Mouse (Mus musculus) liver, embryonic 13.5 days (tissue): ENCODE measurements around the gene Coro6. TPM values are rescaled to one million over a fixed set of nuclear protein-coding genes. Genes with fewer than 3 reads are reported as not detected.

Experiments used
- ATAC-seq: fragments of 200-750 bp; cut with Nextera tagmentation; 2 replicates; pipeline ENCODE4 v1.8.0; 2017; ENCODE audit warnings: low read depth, mild to moderate bottlenecking, moderate number of reproducible peaks, moderate library complexity
- DNase-seq: peaks from one replicate; pipeline ENCODE4 v3.0.0; 2022
- H3K27ac ChIP-seq: fragments of 300-500 bp; sonication (generic); 2 replicates; pipeline ENCODE4 v1.5.1; 2015; ENCODE audit warnings: moderate library complexity, mild to moderate bottlenecking, inconsistent platforms
- H3K27me3 ChIP-seq: fragments of 300-500 bp; sonication (generic); 2 replicates; pipeline ENCODE4 v1.6.1; 2015; ENCODE audit warnings: mild to moderate bottlenecking, inconsistent platforms
- H3K36me3 ChIP-seq: fragments of 300-500 bp; sonication (generic); 2 replicates; pipeline ENCODE4 v1.6.1; 2015; ENCODE audit warnings: mild to moderate bottlenecking, inconsistent platforms
- H3K4me1 ChIP-seq: fragments of 300-500 bp; sonication (generic); replicated peaks from 2 replicates; pipeline ENCODE4 v1.6.1; 2015; ENCODE audit warnings: inconsistent platforms
- H3K4me2 ChIP-seq: fragments of 300-500 bp; sonication (generic); 2 replicates; pipeline ENCODE4 v1.6.1; 2015; ENCODE audit warnings: inconsistent platforms, mild to moderate bottlenecking, moderate library complexity
- H3K4me3 ChIP-seq: fragments of 300-500 bp; sonication (generic); replicated peaks from 2 replicates; pipeline ENCODE4 v1.5.1; 2015; ENCODE audit warnings: mild to moderate bottlenecking, inconsistent platforms
- H3K9ac ChIP-seq: fragments of 300-500 bp; sonication (generic); 2 replicates; pipeline ENCODE4 v1.6.1; 2015; ENCODE audit warnings: mild to moderate bottlenecking, inconsistent platforms
- H3K9me3 ChIP-seq: fragments of 300-500 bp; sonication (generic); replicated peaks from 2 replicates; pipeline ENCODE4 v1.6.1; 2016; ENCODE audit warnings: inconsistent platforms
- WGBS: fragments of 180-500 bp; shearing (Covaris S2); methylation state at CpG from one replicate; pipeline ENCODE4 v1.1.7; 2015; ENCODE audit not compliant: insufficient replicate concordance; 5-methylcytosine and 5-hydroxymethylcytosine counted together
- polyA plus RNA-seq: library from polyadenylated mRNA; unstranded; fragments of >200 nt; fragmentation: Nextera tagmentation; extraction: Ambion mirVana; gene quantifications from 2 replicates; pipeline ENCODE4 v1.2.1, GENCODE M21; 2015

Gene Coro6
- polyA plus RNA-seq, 1 experiment from 2014 or later = 0.03 TPM

DNA sequence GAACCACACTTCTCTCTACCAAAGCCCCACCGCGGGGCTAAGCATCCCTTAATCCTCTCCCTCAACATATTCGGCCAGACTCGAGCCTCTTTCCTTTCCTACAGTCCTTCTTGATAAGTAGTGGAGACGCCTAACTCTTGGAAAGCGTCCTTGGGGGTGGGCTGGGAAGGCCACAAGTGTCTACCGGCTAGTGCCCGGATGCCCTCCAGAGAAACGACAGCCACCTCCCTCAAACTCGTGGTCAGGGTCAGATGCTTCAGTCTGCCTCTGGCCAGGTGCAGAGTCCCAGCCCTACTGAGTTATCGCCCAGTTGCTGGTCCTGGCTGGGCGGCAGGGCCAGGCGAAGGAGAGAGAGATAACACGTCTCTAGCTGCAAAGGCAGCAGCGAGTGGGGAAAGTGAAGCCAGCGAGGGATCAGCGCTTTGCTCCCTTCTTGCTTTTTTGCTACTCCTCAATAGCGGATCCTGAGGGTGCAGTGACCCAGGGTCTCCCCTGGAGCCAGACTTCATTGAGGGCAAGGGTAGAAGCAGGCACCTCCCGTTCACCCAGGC is 52.1 kb downstream of the Coro6 start:
- peak overlapping the region; percentile 98 for H3K4me2 ChIP-seq
- DNase-seq (peak; percentile 55), ATAC-seq (peak; percentile 52)
- H3K9ac ChIP-seq = peak overlapping the region; percentile 75
- H3K27me3 ChIP-seq = peaks cover 53% of the 10 kb centered on the region
- peak overlapping the region; percentile 77 for H3K4me3 ChIP-seq
- peak overlapping the region; percentile 79 for H3K27ac ChIP-seq
- no peaks in the 10 kb centered on the region for H3K36me3 ChIP-seq
- peaks cover 59% of the 10 kb centered on the region for H3K4me1 ChIP-seq
- H3K9me3 ChIP-seq = no peaks in the 10 kb centered on the region
- WGBS = 5% methylated on average over 19 of the region's 19 CpGs

DNA sequence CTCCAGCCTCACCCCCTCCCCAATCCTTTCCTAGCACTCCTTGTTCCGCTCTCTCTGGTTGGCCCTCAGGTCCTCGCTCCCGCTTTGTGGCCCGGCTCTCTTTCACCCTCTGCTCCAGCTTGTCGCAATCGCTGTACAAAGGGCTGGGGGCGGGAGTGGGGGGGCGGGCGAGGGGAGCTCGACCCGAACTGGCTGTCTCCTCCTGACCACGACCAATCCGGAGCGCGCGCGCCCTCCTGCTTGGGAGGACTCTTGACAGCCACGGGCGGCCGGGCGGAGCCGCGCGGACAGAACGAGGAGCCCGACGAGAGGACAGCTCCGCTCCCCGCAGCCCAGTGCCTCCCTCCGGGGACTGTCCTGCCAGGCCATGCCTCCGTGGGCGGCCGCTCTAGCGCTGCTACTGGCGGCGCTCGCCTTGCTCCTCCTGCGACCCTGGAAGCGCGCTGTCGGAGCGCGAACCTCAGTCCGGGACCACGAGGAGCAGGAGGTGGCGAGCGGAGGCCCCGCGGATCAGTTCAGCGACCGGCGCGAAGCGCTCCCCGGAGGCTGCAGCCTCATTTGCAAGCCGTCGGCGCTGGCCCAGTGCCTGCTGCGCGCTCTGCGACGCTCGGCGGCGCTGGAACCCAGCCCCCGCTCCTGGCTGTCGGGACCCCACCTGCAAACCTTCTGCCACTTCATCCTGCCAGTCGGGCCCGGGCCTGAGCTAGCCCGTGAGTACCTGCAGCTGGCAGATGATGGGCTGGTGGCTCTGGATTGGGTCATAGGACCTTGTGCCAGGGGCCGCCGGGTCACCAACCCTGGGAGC is 52.8 kb downstream of the Coro6 start, which contains the start of gene Abhd15:
Gene Abhd15 (plus strand): TSS at position 290 of the 805 bp plus-strand sequence.
- peaks cover 60% of the 10 kb centered on the region for H3K4me1 ChIP-seq
- peak; percentile 53 for ATAC-seq

DNA sequence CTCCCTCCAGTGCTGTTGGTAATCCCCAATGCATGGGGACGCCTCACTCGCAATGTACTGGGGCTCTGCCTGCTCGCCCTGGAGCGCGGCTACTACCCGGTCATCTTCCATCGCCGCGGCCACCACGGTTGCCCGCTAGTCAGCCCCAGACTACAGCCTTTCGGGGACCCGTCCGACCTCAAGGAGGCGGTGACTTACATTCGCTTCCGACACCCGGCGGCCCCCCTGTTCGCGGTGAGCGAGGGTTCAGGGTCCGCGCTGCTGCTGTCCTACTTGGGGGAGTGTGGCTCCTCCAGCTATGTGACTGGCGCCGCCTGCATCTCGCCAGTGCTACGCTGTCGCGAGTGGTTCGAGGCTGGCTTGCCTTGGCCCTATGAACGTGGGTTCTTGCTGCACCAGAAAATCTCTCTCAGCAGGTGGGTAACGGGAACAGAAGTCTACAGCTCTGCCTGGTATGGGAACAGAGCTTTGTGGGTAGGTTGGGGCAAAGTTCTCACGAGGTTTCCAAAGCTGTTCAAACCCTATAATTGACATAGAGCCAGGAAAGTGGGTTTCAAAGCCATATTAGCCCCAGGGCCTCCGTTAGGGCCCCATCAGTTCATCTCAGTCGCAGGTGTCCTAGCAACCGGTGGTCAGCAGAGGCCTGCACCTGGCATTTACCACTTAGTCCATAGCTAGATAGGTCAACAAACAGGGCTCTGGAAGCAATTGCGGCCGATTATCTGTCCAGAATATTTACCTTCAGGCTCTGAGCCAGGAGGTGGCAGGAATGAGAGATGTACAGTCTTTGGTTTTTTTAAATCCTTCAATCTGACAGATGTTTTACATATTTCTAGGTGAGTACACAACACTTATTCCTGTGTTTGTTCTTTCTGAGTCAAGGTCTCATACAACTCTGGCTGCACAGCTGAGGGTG is 53.7 kb downstream of the Coro6 start, which contains the start of gene Trp53i13:
Gene Trp53i13 (minus strand): TSS at position 344 of the 916 bp plus-strand sequence.
- ATAC-seq = no peak
- 10% methylated on average over 39 of the region's 39 CpGs for WGBS
- H3K9ac ChIP-seq = peak within 1 kb of the TSS; percentile 75
- H3K9me3 ChIP-seq = no peaks in the 10 kb centered on the region
- H3K4me1 ChIP-seq = peaks cover 64% of the 10 kb centered on the region
- peak within 1 kb of the TSS; percentile 62 for H3K27ac ChIP-seq
- no peak for DNase-seq
- peaks cover 55% of the 10 kb centered on the region for H3K27me3 ChIP-seq
- H3K4me2 ChIP-seq = peak within 1 kb of the TSS; percentile 98
- peak within 1 kb of the TSS; percentile 77 for H3K4me3 ChIP-seq
- no peaks in the 10 kb centered on the region for H3K36me3 ChIP-seq

More for the DNA sequence above, 52.8 kb downstream of the Coro6 start, which contains the start of gene Abhd15:
- H3K27me3 ChIP-seq = peaks cover 55% of the 10 kb centered on the region
- under 1% methylated on average over 72 of the region's 72 CpGs for WGBS
- peak within 1 kb of the TSS; percentile 98 for H3K4me2 ChIP-seq
- H3K36me3 ChIP-seq = no peaks in the 10 kb centered on the region
- peak within 1 kb of the TSS; percentile 77 for H3K4me3 ChIP-seq
- no peaks in the 10 kb centered on the region for H3K9me3 ChIP-seq
- peak within 1 kb of the TSS; percentile 79 for H3K27ac ChIP-seq
- DNase-seq = peak; percentile 51
- H3K9ac ChIP-seq = peak within 1 kb of the TSS; percentile 75

DNA sequence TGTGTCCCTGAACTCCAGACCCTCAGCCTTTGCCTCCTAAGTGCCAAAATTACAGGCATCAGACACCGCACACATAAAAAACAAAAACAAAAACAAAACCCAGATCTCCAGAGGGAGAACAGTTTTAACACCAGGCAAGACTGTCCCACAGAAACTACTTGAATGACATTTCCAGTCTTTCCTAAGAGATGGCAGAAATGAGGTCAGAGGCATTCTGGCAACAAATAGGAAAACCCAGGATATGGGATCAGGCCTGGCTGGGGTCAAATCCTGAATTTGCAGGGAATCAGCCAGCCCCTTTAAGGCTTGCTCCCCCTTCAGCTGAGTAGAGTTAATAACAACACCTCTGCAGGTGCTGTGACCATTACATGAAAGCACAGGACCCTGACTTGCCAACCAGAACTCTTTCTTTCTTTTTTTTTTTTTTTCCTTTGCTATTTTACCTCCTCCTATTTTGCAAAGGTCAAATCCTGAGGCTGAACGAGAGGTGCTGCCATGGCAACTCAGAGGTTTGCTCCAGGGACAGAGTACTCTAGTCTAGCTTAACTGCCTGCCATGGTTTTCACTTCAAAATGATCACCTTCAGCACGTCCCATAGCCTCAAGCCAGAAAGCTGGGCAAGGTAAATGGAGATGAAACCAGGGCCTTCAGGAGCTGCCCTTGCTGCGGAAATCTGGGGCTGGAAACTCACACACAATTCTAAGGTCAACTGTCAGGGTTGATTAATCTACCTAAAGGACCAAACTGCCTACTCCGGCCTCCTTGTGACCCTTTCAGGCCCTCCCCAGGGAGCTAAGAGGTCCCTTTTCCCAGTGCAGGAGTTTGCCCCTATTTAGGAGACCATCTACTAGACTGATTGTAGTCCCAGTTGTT is 54.6 kb downstream of the Coro6 start:
- Histone ChIP-seq H3K4me3 (peak overlapping the region; percentile 77; the same call in 1 of the 2 replicates), H3K27ac (no peak overlapping the region), H3K27me3 (peaks cover 55% of the 10 kb centered on the region), H3K9me3 (no peaks in the 10 kb centered on the region), H3K4me2 (peak overlapping the region; percentile 98), H3K4me1 (peaks cover 62% of the 10 kb centered on the region), H3K9ac (no peak overlapping the region), H3K36me3 (no peaks in the 10 kb centered on the region)
- ATAC-seq (no peak), DNase-seq (no peak)
- WGBS = 65% methylated on average over 5 of the region's 5 CpGs

DNA sequence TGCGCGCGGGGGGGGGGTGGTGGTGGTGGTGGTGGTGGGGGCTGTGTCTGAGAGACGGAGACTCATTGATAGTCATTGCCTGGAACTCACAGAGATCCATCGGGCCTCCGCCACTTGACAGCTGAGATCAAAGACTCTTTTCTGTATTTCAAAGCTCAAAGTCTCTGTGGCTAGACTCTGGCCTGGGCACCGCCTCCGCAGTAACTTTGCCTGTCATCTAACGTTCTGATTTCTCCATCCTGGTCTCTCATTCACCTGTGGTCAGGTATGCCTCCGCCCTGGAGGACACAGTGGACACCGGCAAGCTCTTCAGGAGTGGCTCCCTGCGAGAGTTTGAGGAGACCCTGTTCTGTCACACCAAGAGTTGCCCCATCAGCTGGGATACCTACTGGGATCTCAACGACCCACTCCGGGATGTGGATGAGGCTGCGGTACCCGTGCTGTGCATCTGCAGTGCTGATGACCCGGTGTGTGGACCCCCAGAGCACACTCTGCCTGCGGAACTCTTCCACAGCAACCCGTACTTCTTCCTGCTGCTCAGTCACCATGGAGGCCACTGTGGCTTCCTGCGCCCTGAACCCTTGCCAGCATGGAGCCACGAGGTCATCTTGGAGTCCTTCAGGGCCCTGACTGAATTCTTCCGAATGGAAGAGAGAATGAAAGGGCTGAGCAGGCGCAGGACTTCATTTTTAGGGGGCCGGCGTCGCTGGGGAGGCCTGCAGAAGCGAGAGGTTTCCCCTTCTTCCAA is 56.0 kb downstream of the Coro6 start:
- H3K27ac ChIP-seq = 0 out of 2 replicates have a peak overlapping the region, but pooled peaks have one; percentile 34
- no peak for ATAC-seq

DNA sequence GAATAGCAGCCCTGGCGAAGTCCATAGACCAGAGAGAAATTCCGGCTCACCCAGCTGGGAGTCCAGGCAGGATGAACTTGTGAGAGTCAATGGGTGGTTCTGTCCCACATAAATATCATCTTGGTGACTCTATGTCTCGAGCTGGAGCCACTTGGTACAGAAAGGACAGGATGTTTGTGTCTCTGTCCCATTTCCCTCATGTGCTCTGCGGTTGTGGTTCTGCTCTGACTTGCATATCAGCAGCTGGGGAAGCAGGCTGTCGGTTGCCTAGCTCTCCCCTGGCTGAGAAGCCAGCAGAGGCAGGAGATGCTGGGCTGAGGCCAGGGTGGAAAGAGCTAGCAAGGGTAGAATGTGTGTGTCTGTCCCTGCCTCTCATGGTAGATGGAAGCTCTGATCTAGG is 56.8 kb downstream of the Coro6 start, which contains the start of gene Gm10392:
Gene Gm10392 (minus strand): TSS at position 156 of the 400 bp plus-strand sequence.
- H3K36me3 ChIP-seq = no peaks in the 10 kb centered on the region
- H3K9ac ChIP-seq = no peak within 1 kb of the TSS
- ATAC-seq (no peak), DNase-seq (no peak)
- H3K4me3 ChIP-seq = no peak within 1 kb of the TSS
- H3K9me3 ChIP-seq = no peaks in the 10 kb centered on the region
- WGBS = 13% methylated on average over 5 of the region's 5 CpGs
- H3K4me2 ChIP-seq = no peak within 1 kb of the TSS
- H3K27ac ChIP-seq = peak within 1 kb of the TSS; percentile 34; the same call in 1 of the 2 replicates
- H3K27me3 ChIP-seq = peaks cover 55% of the 10 kb centered on the region
- H3K4me1 ChIP-seq = peaks cover 44% of the 10 kb centered on the region

More for the DNA sequence above, 56.0 kb downstream of the Coro6 start:
- Histone ChIP-seq H3K4me1 (peaks cover 51% of the 10 kb centered on the region), H3K9me3 (no peaks in the 10 kb centered on the region), H3K36me3 (no peaks in the 10 kb centered on the region), H3K4me3 (no peak overlapping the region), H3K27me3 (peaks cover 55% of the 10 kb centered on the region), H3K4me2 (no peak overlapping the region), H3K9ac (no peak overlapping the region)
- 64% methylated on average over 27 of the region's 27 CpGs for WGBS
- no peak for DNase-seq

Other genes with a start within 250 kb of the Coro6 start
- 3.5 and 4.6 TPM in 2 replicates for gene Ssh2, start 246.1 kb upstream of the Coro6 start, polyA plus RNA-seq
- gene Ankrd13b, start 27.3 kb downstream of the Coro6 start, polyA plus RNA-seq = 0.81 and 1.0 TPM in 2 replicates
- 1.8 and 1.9 TPM in 2 replicates for gene Git1, start 31.2 kb downstream of the Coro6 start, polyA plus RNA-seq
- 3.4 and 3.8 TPM in 2 replicates for gene Abhd15, start 52.7 kb downstream of the Coro6 start, polyA plus RNA-seq
- 5.1 and 5.5 TPM in 2 replicates for gene Trp53i13, start 53.6 kb downstream of the Coro6 start, polyA plus RNA-seq
- 0.10 TPM in 1 of 2 replicates, not detected in the other for gene Gm10392, start 56.8 kb downstream of the Coro6 start, polyA plus RNA-seq
- gene Taok1, start 145.4 kb downstream of the Coro6 start, polyA plus RNA-seq = 4.7 and 6.0 TPM in 2 replicates
- 2.2 TPM in 2 replicates for gene Nufip2, start 223.7 kb downstream of the Coro6 start, polyA plus RNA-seq